Mouse (Mus musculus): ENCODE results near the gene Adamts2. TPM values are rescaled to one million over a fixed set of nuclear protein-coding genes. Genes with fewer than 3 reads are reported as not detected.

Adamts2 gene
- polyA plus RNA-seq, 1 experiment from 2014 or later = 2.3 TPM

GRCm38 (mm10) chr11:50620926-50621325, 19.0 kb downstream of the Adamts2 start:
- TF ChIP-seq EP300 (IDR thresholded peaks at IDR 0.05; ENCODE audit: low read depth) (no peak), CTCF (IDR thresholded peaks at IDR 0.05; ENCODE audit: low read depth) (no peak)
- H3K9me3 ChIP-seq (ENCODE audit: low read length) = no peaks in the 10 kb centered on the region
- no peaks in the 10 kb centered on the region for H3K36me3 ChIP-seq (replicated peaks; ENCODE audit: insufficient read depth, low read length)
- 64% methylated on average over 4 of the region's 4 CpGs for WGBS (ENCODE audit: insufficient replicate concordance)
- no peak for ATAC-seq
- H3K4me2 ChIP-seq (ENCODE audit: low read depth, low read length) = no peak overlapping the region
- DNase-seq = no peak
- no peak overlapping the region; the same call in 1 of the 2 replicates for H3K27ac ChIP-seq (ENCODE audit: low read depth)
- no peak overlapping the region for H3K9ac ChIP-seq (replicated peaks)
- H3K27me3 ChIP-seq (ENCODE audit: insufficient read depth, low read length) = no peaks in the 10 kb centered on the region
- H3K4me3 ChIP-seq (ENCODE audit: low read depth, low read length) = no peak overlapping the region
- no peaks in the 10 kb centered on the region for H3K4me1 ChIP-seq (ENCODE audit: insufficient read depth)

- Histone ChIP-seq H3K9me3 (ENCODE audit: low read length) (no peaks in the 10 kb centered on the region), H3K27ac (ENCODE audit: low read depth) (peak overlapping the region; percentile 22; the same call in 1 of the 2 replicates)
- no peak for ATAC-seq
Measured at GRCm38 (mm10) chr11:50621364-50621763, 19.5 kb downstream of the Adamts2 start.

GRCm38 (mm10) chr11:50622238-50622726, 20.4 kb downstream of the Adamts2 start:
- TF ChIP-seq EP300 (IDR thresholded peaks at IDR 0.05; ENCODE audit: low read depth) = no peak
- no peak for TF ChIP-seq CTCF (IDR thresholded peaks at IDR 0.05; ENCODE audit: low read depth)
- Histone ChIP-seq H3K36me3 (replicated peaks; ENCODE audit: insufficient read depth, low read length) (no peaks in the 10 kb centered on the region), H3K9ac (replicated peaks) (no peak overlapping the region), H3K4me1 (ENCODE audit: insufficient read depth) (no peaks in the 10 kb centered on the region), H3K4me3 (ENCODE audit: low read depth, low read length) (no peak overlapping the region), H3K27me3 (ENCODE audit: insufficient read depth, low read length) (no peaks in the 10 kb centered on the region), H3K4me2 (ENCODE audit: low read depth, low read length) (no peak overlapping the region), H3K27ac (ENCODE audit: low read depth) (no peak overlapping the region), H3K9me3 (ENCODE audit: low read length) (no peaks in the 10 kb centered on the region)
- ATAC-seq (no peak), DNase-seq (no peak)
- 55% methylated on average over 15 of the region's 15 CpGs for WGBS (ENCODE audit: insufficient replicate concordance)

More at GRCm38 (mm10) chr11:50621364-50621763, 19.5 kb downstream of the Adamts2 start:
- Histone ChIP-seq H3K4me3 (ENCODE audit: low read depth, low read length) (no peak overlapping the region), H3K4me2 (ENCODE audit: low read depth, low read length) (no peak overlapping the region), H3K4me1 (ENCODE audit: insufficient read depth) (no peaks in the 10 kb centered on the region), H3K36me3 (replicated peaks; ENCODE audit: insufficient read depth, low read length) (no peaks in the 10 kb centered on the region), H3K27me3 (ENCODE audit: insufficient read depth, low read length) (no peaks in the 10 kb centered on the region), H3K9ac (replicated peaks) (no peak overlapping the region)
- TF ChIP-seq CTCF (IDR thresholded peaks at IDR 0.05; ENCODE audit: low read depth) (no peak), EP300 (IDR thresholded peaks at IDR 0.05; ENCODE audit: low read depth) (no peak)
- no peak for DNase-seq
- WGBS (ENCODE audit: insufficient replicate concordance) = 64% methylated on average over 5 of the region's 5 CpGs

- no peaks in the 10 kb centered on the region for H3K4me1 ChIP-seq (ENCODE audit: insufficient read depth)
- DNase-seq = no peak
- no peak overlapping the region for H3K4me3 ChIP-seq (ENCODE audit: low read depth, low read length)
- ATAC-seq = no peak
- H3K27me3 ChIP-seq (ENCODE audit: insufficient read depth, low read length) = no peaks in the 10 kb centered on the region
- no peaks in the 10 kb centered on the region for H3K36me3 ChIP-seq (replicated peaks; ENCODE audit: insufficient read depth, low read length)
- TF ChIP-seq EP300 (IDR thresholded peaks at IDR 0.05; ENCODE audit: low read depth) (no peak), CTCF (IDR thresholded peaks at IDR 0.05; ENCODE audit: low read depth) (no peak)
- 66% methylated on average over 3 of the region's 3 CpGs for WGBS (ENCODE audit: insufficient replicate concordance)
- H3K9ac ChIP-seq (replicated peaks) = no peak overlapping the region
- H3K4me2 ChIP-seq (ENCODE audit: low read depth, low read length) = no peak overlapping the region
- no peaks in the 10 kb centered on the region for H3K9me3 ChIP-seq (ENCODE audit: low read length)
- H3K27ac ChIP-seq (ENCODE audit: low read depth) = no peak overlapping the region
Measured at GRCm38 (mm10) chr11:50623806-50624205, 21.9 kb downstream of the Adamts2 start.

- WGBS (ENCODE audit: insufficient replicate concordance) = 50% methylated on average over 2 of the region's 2 CpGs
- no peak overlapping the region for H3K9ac ChIP-seq (replicated peaks)
- TF ChIP-seq EP300 (IDR thresholded peaks at IDR 0.05; ENCODE audit: low read depth) (no peak), CTCF (IDR thresholded peaks at IDR 0.05; ENCODE audit: low read depth) (no peak)
- no peak for ATAC-seq
- H3K27me3 ChIP-seq (ENCODE audit: insufficient read depth, low read length) = no peaks in the 10 kb centered on the region
- H3K9me3 ChIP-seq (ENCODE audit: low read length) = no peaks in the 10 kb centered on the region
- H3K4me1 ChIP-seq (ENCODE audit: insufficient read depth) = no peaks in the 10 kb centered on the region
- no peak overlapping the region for H3K4me3 ChIP-seq (ENCODE audit: low read depth, low read length)
- DNase-seq = no peak
- no peak overlapping the region for H3K4me2 ChIP-seq (ENCODE audit: low read depth, low read length)
- no peak overlapping the region for H3K27ac ChIP-seq (ENCODE audit: low read depth)
- H3K36me3 ChIP-seq (replicated peaks; ENCODE audit: insufficient read depth, low read length) = no peaks in the 10 kb centered on the region
Measured at GRCm38 (mm10) chr11:50624239-50624638, 22.4 kb downstream of the Adamts2 start.

GRCm38 (mm10) chr11:50624720-50625119, 22.8 kb downstream of the Adamts2 start:
- TF ChIP-seq CTCF (IDR thresholded peaks at IDR 0.05; ENCODE audit: low read depth) (no peak), EP300 (IDR thresholded peaks at IDR 0.05; ENCODE audit: low read depth) (no peak)
- Histone ChIP-seq H3K4me1 (ENCODE audit: insufficient read depth) (no peaks in the 10 kb centered on the region), H3K9ac (replicated peaks) (no peak overlapping the region), H3K27me3 (ENCODE audit: insufficient read depth, low read length) (no peaks in the 10 kb centered on the region), H3K4me2 (ENCODE audit: low read depth, low read length) (no peak overlapping the region), H3K27ac (ENCODE audit: low read depth) (no peak overlapping the region), H3K4me3 (ENCODE audit: low read depth, low read length) (no peak overlapping the region), H3K9me3 (ENCODE audit: low read length) (no peaks in the 10 kb centered on the region), H3K36me3 (replicated peaks; ENCODE audit: insufficient read depth, low read length) (no peaks in the 10 kb centered on the region)
- 67% methylated on average over 5 of the region's 5 CpGs for WGBS (ENCODE audit: insufficient replicate concordance)
- no peak for DNase-seq
- no peak for ATAC-seq

- Histone ChIP-seq H3K9me3 (ENCODE audit: low read length) (no peaks in the 10 kb centered on the region), H3K4me3 (ENCODE audit: low read depth, low read length) (no peak overlapping the region), H3K9ac (replicated peaks) (no peak overlapping the region), H3K4me2 (ENCODE audit: low read depth, low read length) (no peak overlapping the region), H3K4me1 (ENCODE audit: insufficient read depth) (no peaks in the 10 kb centered on the region), H3K36me3 (replicated peaks; ENCODE audit: insufficient read depth, low read length) (no peaks in the 10 kb centered on the region), H3K27me3 (ENCODE audit: insufficient read depth, low read length) (no peaks in the 10 kb centered on the region), H3K27ac (ENCODE audit: low read depth) (no peak overlapping the region)
- TF ChIP-seq EP300 (IDR thresholded peaks at IDR 0.05; ENCODE audit: low read depth) = no peak
- no peak for TF ChIP-seq CTCF (IDR thresholded peaks at IDR 0.05; ENCODE audit: low read depth)
- 56% methylated on average over 3 of the region's 3 CpGs for WGBS (ENCODE audit: insufficient replicate concordance)
- ATAC-seq = no peak
- DNase-seq = no peak
Measured at GRCm38 (mm10) chr11:50628915-50629314, 27.0 kb downstream of the Adamts2 start.

Data from liver, postnatal 0 days (tissue).